Mouse (Mus musculus): ENCODE measurements at regions not wholly inside any gene's neighbourhood (a gene's known extent, or its start where the extent isn't known, plus 50 kb on each side); places are given as distances from the start of the nearest gene placed in this dataset.

DNA sequence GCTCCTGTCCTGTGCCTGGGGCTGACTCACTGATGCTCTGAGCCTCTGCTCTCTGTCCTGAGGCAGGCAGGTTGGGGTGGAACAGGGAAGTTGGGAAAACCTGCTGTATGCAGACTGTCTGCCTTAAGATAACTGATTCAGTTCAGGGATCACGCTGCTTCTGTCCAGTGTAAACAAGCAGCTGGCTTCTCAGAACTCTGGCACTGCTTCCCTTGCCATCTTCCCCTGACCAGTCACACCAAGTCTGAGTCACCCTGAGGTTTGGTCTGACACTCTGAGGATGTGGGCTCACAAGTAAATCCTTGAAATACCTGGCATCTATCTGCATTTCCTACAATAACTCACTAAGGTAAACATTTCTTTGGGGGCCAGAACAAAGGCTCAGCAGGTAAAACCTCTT lies 58.1 kb upstream of the Zfand6 start:
- no peak overlapping the region for H3K4me2 ChIP-seq (ENCODE audit: low read length)
- no peak overlapping the region for H3K9ac ChIP-seq (ENCODE audit: low read length)
- no peak for ATAC-seq (ENCODE audit: insufficient number of reproducible peaks, insufficient read depth, low FRiP score, low read depth)
- H3K27me3 ChIP-seq (ENCODE audit: control insufficient read depth, insufficient read depth, low read length), result no peaks in the 10 kb centered on the region
- WGBS, result 29% methylated on average over 1 of the region's 1 CpGs
- H3K4me1 ChIP-seq (ENCODE audit: control insufficient read depth in 2 of 2, insufficient read depth in 2 of 2, low read length in 2 of 2), result peaks cover 3 to 5% of the 10 kb centered on the region in 2 experiments; a peak in 3 of 4 replicates
- no peak overlapping the region for H3K27ac ChIP-seq (replicated peaks in 1 of 2; ENCODE audit: control insufficient read depth in 1 of 2, insufficient read depth in 1 of 2, low read depth in 2 of 2, low read length in 2 of 2)
- no peaks in the 10 kb centered on the region for H3K9me3 ChIP-seq (ENCODE audit: control insufficient read depth, low read length)
- no peaks in the 10 kb centered on the region for H3K36me3 ChIP-seq (ENCODE audit: control insufficient read depth, insufficient read depth, low read length)
- no peak overlapping the region for H3K4me3 ChIP-seq (ENCODE audit: control insufficient read depth in 1 of 2, insufficient read depth in 1 of 2, low read depth in 1 of 2, low read length in 2 of 2)

DNA sequence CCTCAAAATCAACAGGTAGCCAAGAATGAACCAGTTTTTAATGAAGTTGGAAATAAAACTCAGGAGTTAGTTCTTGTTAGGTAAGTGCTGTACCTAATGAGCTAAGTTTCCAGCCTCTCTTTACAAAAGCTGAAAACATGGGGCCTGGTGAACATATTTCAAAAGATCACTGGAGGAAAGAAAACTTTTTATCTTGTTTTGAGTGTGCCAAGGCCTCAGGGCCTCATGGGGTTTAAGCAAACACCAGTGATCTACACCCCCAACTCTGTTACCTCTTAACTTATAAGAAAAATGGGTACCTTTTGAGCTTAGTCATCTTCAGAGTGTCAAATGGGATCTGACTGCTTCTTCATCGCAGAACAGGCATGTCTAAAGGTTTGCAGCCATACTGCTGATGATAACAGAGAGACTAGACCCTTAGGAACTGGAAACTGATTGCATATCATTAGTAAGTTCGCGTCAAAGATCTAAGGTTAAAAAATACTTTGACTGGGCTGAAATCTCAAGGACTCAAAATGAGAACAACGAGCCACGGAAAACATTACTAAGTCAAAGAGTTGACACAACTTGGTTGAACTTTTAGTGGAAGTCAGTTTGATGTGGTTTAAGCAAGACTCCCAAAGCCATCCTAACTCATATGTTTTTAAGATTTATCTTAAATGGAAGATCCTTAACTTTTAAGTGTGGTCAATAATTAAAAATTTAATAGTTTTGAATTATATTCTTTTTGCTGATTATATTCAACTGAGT lies 54.7 kb upstream of the Zfand6 start:
- WGBS, result 76% methylated on average over 5 of the region's 5 CpGs
- no peaks in the 10 kb centered on the region for H3K36me3 ChIP-seq (ENCODE audit: control insufficient read depth, insufficient read depth, low read length)
- no peaks in the 10 kb centered on the region for H3K9me3 ChIP-seq (ENCODE audit: control insufficient read depth, low read length)
- no peak for ATAC-seq (ENCODE audit: insufficient number of reproducible peaks, insufficient read depth, low FRiP score, low read depth)
- H3K4me3 ChIP-seq (ENCODE audit: control insufficient read depth in 1 of 2, insufficient read depth in 1 of 2, low read depth in 1 of 2, low read length in 2 of 2), result no peak overlapping the region
- H3K4me2 ChIP-seq (ENCODE audit: low read length), result no peak overlapping the region
- H3K27ac ChIP-seq (replicated peaks in 1 of 2; ENCODE audit: control insufficient read depth in 1 of 2, insufficient read depth in 1 of 2, low read depth in 2 of 2, low read length in 2 of 2), result no peak overlapping the region
- peaks cover 1 to 4% of the 10 kb centered on the region in 2 experiments; a peak in 3 of 4 replicates for H3K4me1 ChIP-seq (ENCODE audit: control insufficient read depth in 2 of 2, insufficient read depth in 2 of 2, low read length in 2 of 2)
- H3K9ac ChIP-seq (ENCODE audit: low read length), result no peak overlapping the region
- H3K27me3 ChIP-seq (ENCODE audit: control insufficient read depth, insufficient read depth, low read length), result no peaks in the 10 kb centered on the region

DNA sequence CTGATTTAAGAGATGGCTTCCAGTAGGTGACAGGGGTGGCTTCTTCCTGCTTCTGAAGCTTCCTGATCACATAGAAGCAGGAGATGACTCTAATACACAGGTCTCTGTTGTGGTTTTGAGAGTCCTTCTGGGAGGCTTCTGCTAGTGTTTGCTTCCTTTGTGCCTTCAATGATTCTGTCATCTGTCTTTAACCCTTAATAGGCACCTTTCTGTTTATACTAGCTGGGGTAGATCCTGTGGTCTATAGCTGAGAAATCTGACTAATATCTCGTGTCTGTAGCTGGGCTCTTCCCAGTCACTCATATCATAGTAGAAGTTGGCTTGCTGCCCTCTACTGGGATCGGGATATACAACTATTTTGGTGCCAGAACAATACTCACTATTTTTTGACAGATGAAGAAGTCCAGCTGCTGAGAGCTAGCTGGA lies 50.2 kb upstream of the Zfand6 start:
- H3K4me1 ChIP-seq (ENCODE audit: control insufficient read depth in 2 of 2, insufficient read depth in 2 of 2, low read length in 2 of 2), result no peaks in the 10 kb centered on the region
- no peak overlapping the region for H3K9ac ChIP-seq (ENCODE audit: low read length)
- no peak for ATAC-seq (ENCODE audit: insufficient number of reproducible peaks, insufficient read depth, low FRiP score, low read depth)
- H3K9me3 ChIP-seq (ENCODE audit: control insufficient read depth, low read length), result no peaks in the 10 kb centered on the region
- H3K27me3 ChIP-seq (ENCODE audit: control insufficient read depth, insufficient read depth, low read length), result no peaks in the 10 kb centered on the region
- no peak overlapping the region for H3K27ac ChIP-seq (replicated peaks in 1 of 2; ENCODE audit: control insufficient read depth in 1 of 2, insufficient read depth in 1 of 2, low read depth in 2 of 2, low read length in 2 of 2)
- H3K4me3 ChIP-seq (ENCODE audit: control insufficient read depth in 1 of 2, insufficient read depth in 1 of 2, low read depth in 1 of 2, low read length in 2 of 2), result no peak overlapping the region
- H3K4me2 ChIP-seq (ENCODE audit: low read length), result no peak overlapping the region
- no peaks in the 10 kb centered on the region for H3K36me3 ChIP-seq (ENCODE audit: control insufficient read depth, insufficient read depth, low read length)
- 5% methylated on average over 2 of the region's 2 CpGs for WGBS
